Mouse (Mus musculus) telencephalon, adult 2 months (tissue): ENCODE measurements around the gene Igsf9.

Experiments
- DNase-seq: peaks from one replicate; pipeline ENCODE4 v3.0.0-alpha.2; 2011; ENCODE audit warnings: low read depth, low spot score

Gene Igsf9

DNA sequence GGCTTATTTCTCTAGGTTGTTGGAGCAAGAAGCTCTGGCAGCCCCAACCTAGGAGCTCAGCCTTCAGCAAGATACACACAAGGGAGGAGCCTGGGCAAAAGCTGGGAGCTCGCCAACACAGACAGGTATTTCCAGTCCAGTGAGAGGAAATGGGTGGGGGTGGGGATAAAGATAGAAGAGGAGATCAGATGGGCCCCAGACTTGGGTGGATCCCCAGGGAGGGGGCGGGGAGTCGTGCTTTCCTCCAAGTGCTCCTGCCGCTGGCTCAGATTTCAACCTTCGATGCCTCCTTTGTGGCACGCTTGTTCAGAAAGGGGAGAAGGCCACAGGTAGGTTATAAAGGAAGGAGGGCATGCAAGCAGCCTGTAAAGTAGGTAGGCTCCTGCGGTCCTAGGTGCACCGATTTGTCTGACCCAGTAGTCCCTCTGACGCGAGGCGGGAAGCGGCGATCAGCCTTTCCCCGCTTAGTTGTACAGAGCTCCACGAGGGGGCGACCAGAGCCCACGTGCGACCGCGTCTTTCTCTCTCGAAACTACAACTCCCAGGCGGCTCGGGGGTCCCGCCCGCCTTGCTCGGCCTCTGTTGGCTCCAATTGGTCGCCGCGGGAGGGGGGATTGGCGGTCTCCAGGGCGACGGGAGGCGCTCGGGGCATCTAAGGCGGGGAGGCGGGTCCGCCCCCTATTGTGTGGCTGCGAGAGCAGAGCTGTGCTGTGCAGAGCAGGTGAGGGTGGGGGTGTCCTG lies at the start of gene Igsf9:
Gene Igsf9, plus strand, starts transcription at position 249 of the 741 bp plus-strand sequence.
- peak; percentile 81 for DNase-seq

DNA sequence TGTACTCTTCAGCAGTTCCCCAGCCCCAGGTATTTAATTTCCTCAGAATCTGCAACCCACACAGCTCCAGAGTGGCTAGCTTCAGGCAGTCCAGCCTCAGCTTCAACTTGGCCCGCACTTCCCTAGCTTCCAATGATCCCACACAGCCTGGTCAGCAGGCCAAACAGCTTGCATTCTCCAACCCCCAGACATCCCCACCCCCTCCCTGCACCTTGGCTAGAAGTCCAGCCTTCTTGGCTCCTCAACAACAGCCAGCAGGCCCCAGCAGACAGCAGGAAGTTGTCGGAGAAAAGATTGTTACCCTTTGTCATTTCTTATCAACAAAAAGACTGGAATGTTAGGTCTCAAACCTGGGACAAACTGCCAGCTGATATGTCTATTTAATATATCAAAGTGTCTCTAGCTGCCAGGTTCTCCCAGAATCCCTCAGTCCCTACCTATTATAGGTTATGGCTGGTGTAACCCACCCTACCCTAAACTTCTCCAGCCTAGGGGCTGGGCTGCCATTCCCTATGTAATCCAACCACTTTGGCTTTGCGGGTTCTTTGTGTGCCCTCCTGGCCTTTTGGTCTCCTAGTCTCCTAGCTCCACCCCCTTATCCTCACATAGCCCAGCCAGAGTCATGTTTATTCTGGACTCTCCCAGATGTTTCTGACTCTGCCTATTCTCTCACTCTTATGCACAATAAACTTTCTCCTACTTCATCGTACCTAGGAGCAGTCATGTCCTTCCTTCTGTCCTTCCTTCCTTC lies 49.6 kb upstream of the Igsf9 start:
- DNase-seq = no peak

DNA sequence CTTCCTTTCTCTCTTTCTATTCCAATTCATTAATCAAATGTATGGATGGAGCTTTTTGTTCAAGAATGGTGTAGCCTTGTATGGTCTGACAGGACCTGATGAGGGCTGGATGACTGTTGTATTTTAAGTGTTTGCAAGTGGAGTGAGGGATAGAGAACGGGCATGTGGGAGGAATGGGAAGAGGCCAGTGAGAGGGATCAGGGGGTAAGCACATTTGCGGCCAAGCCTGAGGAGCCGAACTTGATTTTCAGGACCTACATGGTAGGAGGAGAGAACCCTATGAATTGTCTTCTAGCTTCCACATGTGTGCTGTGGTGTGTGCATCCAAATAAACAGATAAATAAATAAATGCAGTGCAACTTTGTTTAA lies 49.0 kb upstream of the Igsf9 start:
- no peak for DNase-seq

DNA sequence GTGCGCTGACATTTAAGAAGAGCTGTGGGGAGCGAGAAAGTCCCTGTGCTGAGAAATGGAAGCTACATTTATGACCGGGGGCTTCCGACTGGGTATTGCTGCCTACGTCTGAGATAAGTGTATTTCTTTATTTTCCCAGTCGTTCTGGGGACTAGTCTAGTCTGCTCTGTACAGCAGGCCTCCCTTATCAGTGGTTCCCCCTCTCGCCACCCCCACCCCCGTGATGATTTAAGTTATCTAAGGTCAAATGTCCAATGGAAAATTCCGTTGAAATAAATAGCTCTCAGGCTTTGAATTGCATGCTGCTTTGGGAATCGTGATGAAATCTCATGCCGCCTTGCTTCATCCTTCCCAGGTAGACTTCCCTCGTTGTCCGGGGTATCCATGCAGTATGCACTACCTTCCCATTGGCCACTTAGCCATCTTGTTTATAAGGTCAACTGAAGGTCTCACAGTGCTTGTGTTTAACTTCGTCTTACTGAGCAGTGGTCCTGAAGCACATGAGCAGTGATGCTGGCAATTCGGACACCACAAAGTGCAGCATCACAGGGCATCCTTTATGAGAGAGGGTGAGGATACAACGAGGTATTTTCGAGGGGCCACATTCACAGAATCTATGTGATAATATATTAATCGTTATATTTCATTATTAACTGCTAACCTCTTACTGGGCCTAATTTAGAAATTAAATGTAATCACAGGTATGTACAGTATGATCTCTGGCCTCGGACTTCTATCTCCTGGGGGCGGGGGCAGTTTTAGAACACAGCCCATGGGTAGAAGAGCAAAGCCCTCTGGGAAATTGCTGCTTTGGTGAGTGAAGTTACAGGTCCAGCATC lies 48.4 kb upstream of the Igsf9 start:
- DNase-seq = no peak

DNA sequence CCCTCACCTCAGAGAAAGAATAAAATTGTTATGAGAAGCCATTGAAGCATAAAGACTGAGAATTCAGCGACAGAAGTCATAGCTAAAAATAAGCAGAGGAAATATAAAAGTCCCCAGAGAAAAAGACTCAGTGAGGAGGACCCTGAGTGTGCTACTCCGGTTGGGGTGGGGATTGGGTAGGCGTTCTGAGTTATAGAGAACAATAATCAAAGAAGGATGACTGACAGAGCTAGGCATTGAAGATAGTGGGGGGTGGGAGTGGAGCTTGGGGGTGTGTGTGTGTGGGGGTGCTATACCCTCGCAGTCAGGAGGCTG lies 47.8 kb upstream of the Igsf9 start:
- DNase-seq = no peak

DNA sequence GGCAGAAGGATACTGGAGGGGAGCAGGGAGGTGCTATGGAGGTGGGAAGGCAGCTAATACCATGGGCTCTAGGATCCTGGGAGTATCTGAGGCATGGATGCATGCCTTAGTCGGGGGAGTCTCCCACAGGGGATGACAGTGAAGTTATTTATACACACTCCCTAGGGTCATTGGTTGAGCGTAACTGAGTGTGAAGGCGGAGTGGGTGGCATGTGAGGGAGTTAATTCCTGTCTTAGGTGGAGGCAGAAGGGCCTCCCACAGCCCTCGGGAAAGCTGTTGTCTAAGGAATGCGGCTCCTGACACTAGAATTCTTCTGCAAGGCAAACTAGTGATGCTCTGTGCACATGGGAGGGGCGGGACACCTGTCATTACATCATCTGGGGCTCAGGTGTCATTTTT lies 44.8 kb upstream of the Igsf9 start:
- DNase-seq = no peak

DNA sequence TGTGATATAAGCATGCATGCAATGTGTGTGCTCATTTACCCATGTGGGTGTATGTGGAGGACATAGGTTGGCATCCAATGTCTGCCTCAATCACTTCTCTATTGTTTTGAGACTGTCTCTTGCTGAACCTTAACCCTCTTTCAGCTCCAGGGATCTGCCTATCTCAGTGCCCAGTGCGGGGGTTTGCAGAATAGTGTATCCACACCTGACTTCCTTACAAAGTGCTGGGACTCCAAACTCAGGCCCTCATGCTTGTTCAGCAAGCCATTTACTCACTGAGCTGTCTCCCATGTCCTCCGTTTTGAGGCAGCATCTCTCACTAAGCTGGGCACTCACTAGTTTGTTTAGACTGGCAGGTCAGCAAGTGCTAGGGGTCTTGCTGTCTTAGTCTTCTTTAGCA lies 43.0 kb upstream of the Igsf9 start:
- DNase-seq = no peak

DNA sequence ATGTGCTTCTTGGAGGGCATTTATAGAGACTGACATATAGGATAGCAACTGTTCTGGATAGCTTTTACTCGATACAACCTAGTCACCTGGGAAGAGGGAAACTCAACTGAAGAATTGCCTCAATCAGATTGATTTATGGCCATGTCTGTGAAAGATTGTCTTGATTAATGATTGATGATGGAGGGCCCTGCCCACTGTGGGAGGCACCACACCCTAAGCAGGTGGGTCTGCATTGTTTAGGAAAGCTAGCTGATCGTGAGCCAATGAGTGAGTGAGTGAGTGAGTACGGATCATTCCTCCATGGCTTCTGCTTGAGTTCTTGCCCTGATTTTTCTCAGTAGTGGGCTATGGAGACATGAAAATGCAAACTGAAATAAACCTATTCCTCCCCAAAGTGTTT lies 41.1 kb upstream of the Igsf9 start:
- DNase-seq = no peak

DNA sequence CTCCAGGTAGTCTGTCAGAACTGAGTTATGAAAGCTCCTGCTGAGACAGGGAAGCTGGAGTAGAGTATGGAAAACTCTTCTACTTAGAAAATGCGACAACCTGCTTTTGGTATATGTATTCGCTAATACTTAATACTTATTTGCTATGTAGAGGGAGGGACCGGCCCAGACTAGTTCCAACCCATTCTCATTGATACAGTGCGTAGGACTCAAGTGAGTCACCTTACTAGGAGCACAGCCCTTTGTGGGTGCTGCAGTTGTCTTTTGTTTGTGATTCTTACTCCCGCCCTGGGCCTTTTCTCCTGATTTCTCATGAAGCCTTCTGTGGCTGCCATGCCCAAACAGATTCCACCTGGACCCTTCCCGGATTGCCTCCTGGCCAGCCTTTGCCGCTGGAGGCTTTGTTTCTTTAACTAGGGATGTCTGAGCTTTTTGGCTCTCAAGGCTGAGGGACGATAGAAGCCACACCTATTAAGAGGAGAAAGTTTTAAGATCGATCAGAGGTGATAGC lies 39.6 kb upstream of the Igsf9 start:
- DNase-seq = no peak

DNA sequence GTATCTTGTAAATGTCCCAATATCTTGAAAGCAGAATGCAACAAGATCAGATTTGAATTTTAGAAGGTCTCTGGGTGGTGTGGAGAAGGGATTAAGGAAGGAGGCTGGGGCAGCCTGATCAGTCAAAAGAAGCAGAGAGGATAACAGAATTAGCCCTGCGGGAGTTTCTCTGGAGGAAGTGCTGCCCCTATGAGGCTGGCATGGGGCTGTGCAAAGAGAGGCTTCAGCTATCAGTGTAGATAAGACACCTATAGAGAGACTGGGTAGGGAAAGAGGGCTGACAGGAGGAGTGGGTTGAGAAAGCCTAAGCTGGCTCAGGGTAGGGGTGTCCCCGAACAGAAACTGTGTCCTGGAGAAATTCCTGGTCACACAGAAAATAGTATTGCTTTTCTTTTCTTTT lies 31.4 kb upstream of the Igsf9 start:
- DNase-seq = no peak

DNA sequence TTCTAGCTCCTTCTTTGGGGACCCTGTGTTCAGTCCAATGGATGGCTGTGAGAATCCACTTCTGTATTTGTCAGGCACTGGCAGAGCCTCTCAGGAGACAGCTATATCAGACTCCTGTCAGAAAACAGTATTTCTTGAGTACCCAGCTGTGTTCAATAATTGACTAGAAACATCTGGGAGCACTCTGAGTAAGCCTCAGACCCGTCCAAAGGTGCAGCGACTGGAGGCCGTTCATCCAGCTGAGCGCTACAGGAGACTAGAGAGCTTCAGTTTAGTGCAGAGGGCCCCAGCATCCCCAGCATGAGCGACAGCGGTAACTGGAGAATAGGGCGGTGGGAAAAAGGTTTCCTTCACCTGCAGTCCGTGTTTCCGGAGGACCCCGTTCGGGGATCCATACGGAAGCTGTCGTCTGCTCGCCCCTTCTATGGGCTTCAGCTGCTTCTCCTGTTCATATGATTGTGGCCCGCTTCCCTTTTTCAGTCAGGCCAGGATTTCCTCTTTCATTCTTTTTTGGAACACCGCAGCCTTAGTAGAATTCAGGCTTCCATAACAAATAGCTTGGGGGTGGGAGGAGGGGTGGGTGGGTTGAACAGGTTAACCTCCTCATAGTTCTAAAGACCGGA lies 30.6 kb upstream of the Igsf9 start:
- no peak for DNase-seq

DNA sequence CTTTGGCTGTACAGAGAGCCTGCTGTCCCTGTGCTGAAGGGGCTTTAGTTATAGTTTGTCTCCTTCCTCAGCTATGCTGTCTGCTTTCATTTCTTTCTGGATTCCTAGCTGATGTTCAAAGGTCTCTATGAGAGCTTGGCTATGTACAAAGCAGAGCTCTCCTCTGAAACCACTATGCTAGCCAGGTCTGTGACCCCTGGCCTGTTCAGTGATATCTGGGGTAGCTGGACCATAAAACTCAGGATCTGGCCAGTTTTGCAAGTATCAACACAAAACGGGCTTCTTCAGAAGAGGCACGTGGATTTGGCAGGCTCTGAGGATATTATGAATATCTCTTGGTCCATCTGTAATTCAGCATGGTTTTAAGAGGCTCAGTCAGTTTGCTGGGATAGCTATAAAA lies 28.7 kb upstream of the Igsf9 start:
- no peak for DNase-seq

DNA sequence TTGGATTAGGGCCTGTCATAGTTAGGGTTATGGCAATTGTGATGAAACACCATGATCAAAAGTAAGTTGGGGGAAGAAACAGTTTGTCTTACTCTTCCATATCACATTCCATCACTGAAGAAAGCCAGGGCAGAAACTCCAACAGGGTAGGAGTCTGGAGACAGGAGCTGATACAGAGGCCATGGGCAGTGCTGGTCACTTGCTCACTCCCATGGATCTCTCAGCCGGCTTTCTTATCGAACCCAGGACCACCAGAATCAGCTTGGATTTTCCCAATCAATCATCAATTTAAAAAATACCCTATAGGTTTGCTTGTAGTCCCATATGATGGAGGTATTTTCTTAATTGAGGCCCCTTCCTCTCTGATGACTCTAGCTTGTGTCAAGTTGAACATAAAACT lies 27.8 kb upstream of the Igsf9 start:
- no peak for DNase-seq

DNA sequence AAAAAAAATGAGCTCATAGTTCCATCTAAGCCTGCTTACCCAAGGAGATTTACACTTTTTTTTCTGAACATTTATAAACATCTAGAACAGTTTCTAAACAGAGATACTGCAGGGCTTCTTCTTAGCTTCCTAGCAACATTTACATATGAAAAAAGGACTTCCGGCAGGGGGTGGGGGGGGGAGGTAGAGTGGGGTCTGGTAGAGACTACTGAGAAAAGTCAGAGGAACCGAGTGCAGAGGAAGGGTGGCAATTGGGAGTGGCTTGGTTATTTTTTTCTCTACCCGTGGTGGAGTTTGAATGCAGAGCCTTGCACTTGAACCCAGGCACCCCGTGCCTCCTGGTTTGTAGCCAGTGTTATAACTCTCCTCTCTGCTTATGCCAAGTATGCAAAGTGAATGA lies 26.2 kb upstream of the Igsf9 start:
- no peak for DNase-seq

DNA sequence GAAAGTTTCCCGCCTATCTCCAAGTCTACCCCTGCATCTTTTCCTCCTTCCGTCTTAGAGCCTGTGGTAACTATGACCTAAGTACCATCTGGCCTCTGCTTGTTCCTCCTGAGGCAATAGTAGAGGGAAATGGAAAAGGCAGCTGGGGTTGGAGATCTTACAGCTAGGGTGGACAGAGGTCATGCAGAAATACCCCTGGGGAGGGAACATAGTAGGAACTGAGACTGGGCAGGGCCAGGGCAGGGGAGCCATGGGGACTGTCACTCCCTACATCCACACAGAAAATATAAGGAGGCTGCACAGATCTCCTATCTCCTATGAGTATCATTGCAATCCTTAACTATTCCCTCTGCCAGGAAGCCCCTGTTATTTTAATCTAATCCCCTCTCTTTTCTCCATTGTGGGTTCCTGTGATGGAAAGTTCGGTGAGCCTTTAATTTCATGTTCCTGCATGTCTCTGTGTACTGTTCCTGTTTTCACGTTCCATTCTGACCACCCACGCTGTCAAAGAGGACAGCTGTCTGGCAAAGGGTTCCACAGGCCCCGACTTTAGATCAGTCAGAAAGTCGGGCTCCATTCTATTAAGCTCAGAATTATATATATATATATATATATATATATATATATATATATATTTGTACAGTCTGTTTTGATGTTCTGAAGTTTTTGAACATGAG lies 25.4 kb upstream of the Igsf9 start:
- no peak for DNase-seq

DNA sequence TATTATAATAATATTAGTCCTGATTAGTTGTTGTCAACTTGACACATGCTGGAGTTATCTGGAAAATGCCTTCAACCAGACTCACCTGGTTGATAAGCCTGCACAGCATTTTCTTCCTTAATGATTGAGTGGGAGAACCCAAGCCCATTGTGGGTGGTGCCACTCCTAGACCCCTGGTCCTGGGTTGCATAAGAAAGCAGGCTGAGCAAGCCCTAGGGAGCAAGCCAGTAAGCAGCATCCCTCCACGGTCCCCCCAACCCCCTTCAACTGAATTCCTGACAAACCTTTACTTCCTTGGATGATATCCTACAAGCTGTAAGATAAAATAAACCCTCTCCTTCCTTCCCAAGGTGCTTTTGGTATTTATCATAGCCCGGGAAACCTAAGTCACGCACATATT lies 24.4 kb upstream of the Igsf9 start:
- no peak for DNase-seq

DNA sequence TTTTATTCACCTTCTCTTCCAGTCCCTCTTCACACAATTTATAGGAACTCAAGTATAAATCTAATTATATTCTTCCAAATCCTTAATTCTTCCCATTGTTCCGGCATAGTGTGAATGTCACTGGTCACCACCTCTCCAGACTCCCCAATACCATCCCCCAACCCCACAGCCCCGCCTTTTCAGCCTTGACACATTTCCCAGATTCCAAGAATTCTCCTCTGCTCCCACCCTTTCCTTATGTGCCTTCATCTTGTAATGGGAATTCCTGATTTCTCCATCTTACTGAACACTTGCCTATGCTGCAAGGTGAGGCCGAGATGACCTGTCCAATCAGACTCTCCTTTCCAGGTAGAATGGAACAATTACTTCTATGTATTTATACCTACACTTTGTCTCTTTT lies 23.5 kb upstream of the Igsf9 start:
- DNase-seq = no peak

DNA sequence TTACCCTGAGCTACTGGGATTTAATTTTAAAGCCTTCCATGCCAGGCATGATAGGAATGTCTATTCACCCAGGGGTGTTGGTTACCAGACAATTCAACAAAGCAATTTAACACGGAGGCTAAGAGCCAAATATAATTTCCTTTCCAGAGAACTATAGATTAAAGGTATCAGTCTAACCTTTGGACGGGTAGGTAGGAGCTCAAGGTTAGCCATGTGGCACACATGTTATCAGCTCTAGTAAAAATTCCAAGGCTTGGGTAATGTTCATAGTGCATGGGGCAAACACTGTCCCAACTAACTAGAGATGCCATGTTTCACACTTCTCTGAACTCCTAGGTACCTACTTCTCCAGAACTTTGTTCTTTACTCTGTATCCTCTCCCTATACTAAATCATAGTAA lies 20.0 kb upstream of the Igsf9 start:
- DNase-seq = no peak

DNA sequence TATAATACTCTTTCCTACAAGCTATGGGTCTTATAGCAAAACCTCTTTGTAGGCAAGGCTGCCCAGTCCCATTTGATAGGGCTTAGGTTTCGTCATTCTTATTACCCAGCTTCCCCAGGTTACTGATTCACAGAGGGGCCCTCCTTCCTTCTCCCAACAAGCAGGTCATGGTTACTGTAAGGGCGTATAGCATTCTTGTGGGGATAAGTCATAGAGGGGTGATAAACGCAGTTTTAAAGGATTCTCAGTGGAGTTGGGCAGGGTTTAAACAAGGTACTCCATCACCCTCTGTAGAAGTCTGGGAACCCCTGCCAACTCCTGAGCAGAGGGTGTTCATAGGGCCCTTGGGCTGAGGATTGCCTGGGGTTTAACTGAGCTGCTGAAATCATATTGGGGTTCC lies 19.1 kb upstream of the Igsf9 start:
- DNase-seq = no peak

DNA sequence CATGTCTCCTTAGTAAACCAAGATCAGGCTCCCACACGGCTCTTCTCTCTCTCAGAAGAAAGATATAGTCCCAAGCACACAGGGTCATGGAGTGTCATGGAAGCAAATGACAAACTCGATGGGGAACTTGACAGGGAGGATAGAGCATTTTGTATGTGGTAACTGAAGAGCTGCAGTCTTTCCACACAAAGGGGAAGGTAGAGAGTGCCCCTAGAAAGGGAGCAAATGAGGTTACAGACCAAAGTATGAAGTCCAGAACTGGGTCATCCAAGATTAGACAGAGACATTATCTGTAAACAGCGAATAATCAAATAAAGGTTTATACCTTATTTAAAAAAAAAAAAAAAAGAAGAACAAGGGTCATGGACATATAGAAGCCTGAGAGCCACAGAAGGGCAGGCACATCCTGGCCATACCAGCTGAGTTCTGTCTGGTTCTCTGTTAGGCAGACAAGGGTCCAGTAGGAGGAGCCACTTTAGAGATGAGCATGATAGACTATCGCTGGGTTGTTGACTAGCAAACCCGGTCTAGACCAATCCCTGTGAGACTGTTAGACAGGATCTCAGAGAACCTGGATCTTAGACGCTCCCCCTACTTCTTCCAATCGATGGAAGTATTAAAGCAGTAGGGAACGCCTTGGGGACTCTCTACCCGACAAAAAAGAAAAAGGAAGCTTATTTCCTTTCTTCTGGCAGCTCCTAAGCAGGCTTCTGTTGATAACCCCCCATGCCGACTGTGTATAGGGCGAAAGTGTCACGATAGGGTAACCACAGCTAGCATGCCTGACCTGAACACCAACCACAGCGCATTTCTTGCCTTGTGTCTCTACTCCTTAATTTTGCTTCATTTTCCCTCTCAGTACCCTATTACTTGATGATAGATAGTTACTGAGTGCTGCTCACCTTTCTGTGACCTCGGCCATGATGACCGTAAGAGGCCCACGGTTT lies 17.9 kb upstream of the Igsf9 start:
- DNase-seq = no peak
